Mouse (Mus musculus) MEL (cell line): Measurements from ENCODE around the gene Cxcl12.

ENCODE experiments used
- CTCF ChIP-seq, 3 experiments: IDR thresholded peaks in 2 of 3; conservative IDR thresholded peaks in 1 of 3; 2 replicates each; pipeline ENCODE4 v1.5.1; 2011 to 2012; ENCODE audit warnings: low read length in 3 of 3, low read depth in 2 of 3, mild to moderate bottlenecking in 2 of 3, improper control_type of control experiment in 1 of 3, inconsistent platforms in 1 of 3, mixed read lengths in 1 of 3, moderate library complexity in 1 of 3; ENCODE audit not compliant: control insufficient read depth in 1 of 3, insufficient read depth in 1 of 3, poor library complexity in 1 of 3, severe bottlenecking in 1 of 3
- GABPA ChIP-seq: IDR thresholded peaks from 2 replicates; pipeline ENCODE4 v1.6.1; 2012; ENCODE audit warnings: low read depth, mild to moderate bottlenecking, inconsistent platforms, low read length, improper control_type of control experiment, moderate library complexity
- GATA1 ChIP-seq: IDR thresholded peaks from 2 replicates; pipeline ENCODE4 v1.6.1; 2011; ENCODE audit warnings: low read depth, low read length, improper control_type of control experiment
- JUND ChIP-seq: IDR thresholded peaks from 2 replicates; pipeline ENCODE4 v1.6.1; 2011; ENCODE audit warnings: low read depth, mild to moderate bottlenecking, improper control_type of control experiment, low read length
- POLR2AphosphoS5 ChIP-seq: IDR thresholded peaks from 2 replicates; pipeline ENCODE4 v1.6.1; 2012; ENCODE audit warnings: low read depth, borderline replicate concordance, mild to moderate bottlenecking, inconsistent platforms, low read length, moderate library complexity, mixed read lengths

- no peak for TF ChIP-seq JUND
- TF ChIP-seq GATA1, result no peak
- TF ChIP-seq CTCF (IDR thresholded peaks at IDR 0.05 in 2 of 3, conservative IDR thresholded peaks at IDR 0.05 in 1 of 3; ENCODE audit: control insufficient read depth in 1 of 3, insufficient read depth in 1 of 3, low read depth in 2 of 3, low read length in 3 of 3, poor library complexity in 1 of 3, severe bottlenecking in 1 of 3), result no peak
- TF ChIP-seq GABPA, result no peak
- TF ChIP-seq POLR2AphosphoS5, result no peak
These were observed 38.5 kb downstream of the Cxcl12 start for GRCm38 (mm10) chr6:117206834-117207233.
